ENCODE assay signal across 18 mouse cellular contexts in genomic region chr11:107783861-107784754, GRCm38 (mm10). TPM values are rescaled to one million over a fixed set of nuclear protein-coding genes. Genes with fewer than 3 reads are reported as not detected.
DNase-seq lines count a peak whose midpoint lies in the region; ATAC-seq and TF ChIP-seq lines count a peak whose summit lies in the region.
"Had no signal": no experiment of that assay in that cellular context is flagged by ENCODE, and none has a peak within 500 bp of the region (broad histone marks: within the 10 kb centered on the region; RNA-seq: fewer than 3 reads in every experiment).

No protein-coding gene starts in this region.

- H3K4me2 ChIP-seq in hindbrain, embryonic 11.5 days (replicated peaks; ENCODE audit: low read depth, low read length) = no peak overlapping the region
- H3K4me2 ChIP-seq in hindbrain, embryonic 13.5 days = no peak overlapping the region
- H3K4me2 ChIP-seq: lung, embryonic 15.5 days had no signal

- TF ChIP-seq EP300 in MEL (IDR thresholded peaks at IDR 0.05; ENCODE audit: low read depth in 1 of 2, low read length in 2 of 2) = peak in 1 of 2 experiments; percentile 8; a peak in 1 of 4 replicates

- TF ChIP-seq RAD21 in MEL (IDR thresholded peaks at IDR 0.05; ENCODE audit: low read depth, low read length) = no peak

- no peak for ATAC-seq in hindbrain, embryonic 11.5 days (ENCODE audit: low FRiP score)
- no peak for ATAC-seq in hindbrain, embryonic 13.5 days (ENCODE audit: low FRiP score)
- ATAC-seq in granulocyte monocyte progenitor cell, adult 5-6 weeks (replicated peaks; ENCODE audit: poor library complexity, severe bottlenecking) = peak; percentile 45

- TF ChIP-seq CTCF in MEL (IDR thresholded peaks at IDR 0.05 in 2 of 3, conservative IDR thresholded peaks at IDR 0.05 in 1 of 3; ENCODE audit: control insufficient read depth in 1 of 3, insufficient read depth in 1 of 3, low read depth in 2 of 3, low read length in 3 of 3, poor library complexity in 1 of 3, severe bottlenecking in 1 of 3) = no peak

- H3K9me3 ChIP-seq in hindbrain, embryonic 11.5 days (ENCODE audit: control insufficient read depth, low read length) = no peaks in the 10 kb centered on the region
- H3K9me3 ChIP-seq in hindbrain, embryonic 13.5 days = no peaks in the 10 kb centered on the region
- H3K9me3 ChIP-seq in MEL (replicated peaks; ENCODE audit: insufficient read depth, low read length) = no peaks in the 10 kb centered on the region
- H3K9me3 ChIP-seq: lung, embryonic 15.5 days had no signal

- peak; percentile 55 for DNase-seq in hindbrain, embryonic 11.5 days (ENCODE audit: low spot score)
- DNase-seq in 3T3-L1 (ENCODE audit: low read depth, low spot score) = peak; percentile 30
- DNase-seq in MEL (ENCODE audit: low read depth, low spot score) = peak; percentile 40
- no peak for DNase-seq in cerebellum, adult 11-12 months
- DNase-seq in layer of hippocampus, adult 9-10 months (ENCODE audit: low spot score) = no peak
- DNase-seq in adrenal gland, postnatal 4 days (ENCODE audit: low spot score in 2 of 2) = no peak
- DNase-seq: adrenal gland, postnatal 25 days; heart, adult 11 months; kidney, adult 11 months; kidney, postnatal 14 days; layer of hippocampus, adult 9-11 months; thymus, postnatal 36 days had no signal

- 0 out of 2 replicates have a peak, but pooled peaks cover 5% of the 10 kb centered on the region for H3K4me1 ChIP-seq in hindbrain, embryonic 11.5 days (replicated peaks; ENCODE audit: control insufficient read depth, insufficient read depth, low read length)
- peaks cover 31% of the 10 kb centered on the region for H3K4me1 ChIP-seq in hindbrain, embryonic 13.5 days (replicated peaks)
- H3K4me1 ChIP-seq in MEL (ENCODE audit: control insufficient read depth in 1 of 2, insufficient read depth in 2 of 2, low read length in 2 of 2) = no peaks in the 10 kb centered on the region
- H3K4me1 ChIP-seq: lung, embryonic 15.5 days had no signal

- H3K27me3 ChIP-seq in hindbrain, embryonic 11.5 days (ENCODE audit: control insufficient read depth, insufficient read depth, low read length) = no peaks in the 10 kb centered on the region
- H3K27me3 ChIP-seq in hindbrain, embryonic 13.5 days = no peaks in the 10 kb centered on the region
- no peaks in the 10 kb centered on the region for H3K27me3 ChIP-seq in MEL (ENCODE audit: control insufficient read depth in 1 of 2, insufficient read depth in 2 of 2, low read length in 2 of 2)
- H3K27me3 ChIP-seq: lung, embryonic 15.5 days had no signal

- no peaks in the 10 kb centered on the region for H3K79me2 ChIP-seq in MEL (ENCODE audit: control insufficient read depth, insufficient read depth, low read length, poor library complexity)

- H3K27ac ChIP-seq in hindbrain, embryonic 11.5 days (ENCODE audit: low read depth, low read length) = no peak overlapping the region
- H3K27ac ChIP-seq in hindbrain, embryonic 13.5 days = no peak overlapping the region
- H3K27ac ChIP-seq in MEL (ENCODE audit: control insufficient read depth, low read depth, low read length) = no peak overlapping the region
- H3K27ac ChIP-seq: lung, embryonic 15.5 days had no signal

- H3K36me3 ChIP-seq in hindbrain, embryonic 11.5 days (ENCODE audit: control insufficient read depth, insufficient read depth, low read length) = no peaks in the 10 kb centered on the region
- H3K36me3 ChIP-seq in hindbrain, embryonic 13.5 days = peaks cover 21% of the 10 kb centered on the region
- no peaks in the 10 kb centered on the region for H3K36me3 ChIP-seq in MEL (ENCODE audit: control insufficient read depth in 1 of 2, insufficient read depth in 2 of 2, low read length in 2 of 2)
- H3K36me3 ChIP-seq: lung, embryonic 15.5 days had no signal

- H3K4me3 ChIP-seq in hindbrain, embryonic 11.5 days (ENCODE audit: low read depth, low read length) = no peak overlapping the region
- no peak overlapping the region for H3K4me3 ChIP-seq in hindbrain, embryonic 13.5 days
- no peak overlapping the region for H3K4me3 ChIP-seq in MEL (ENCODE audit: control insufficient read depth in 1 of 2, insufficient read depth in 1 of 2, low read depth in 2 of 2, low read length in 2 of 2)
- H3K4me3 ChIP-seq: lung, embryonic 15.5 days; megakaryocyte, embryonic 14.5 days had no signal

- TF ChIP-seq POLR2A in MEL (IDR thresholded peaks at IDR 0.05; ENCODE audit: control insufficient read depth in 1 of 2, insufficient read depth in 1 of 2, low read depth in 1 of 2, low read length in 2 of 2, poor library complexity in 1 of 2) = no peak

- H3K9ac ChIP-seq in hindbrain, embryonic 11.5 days (ENCODE audit: low read depth, low read length) = no peak overlapping the region
- H3K9ac ChIP-seq in hindbrain, embryonic 13.5 days = no peak overlapping the region
- no peak overlapping the region for H3K9ac ChIP-seq in MEL (ENCODE audit: control insufficient read depth, low read depth, low read length, poor library complexity, severe bottlenecking)
- H3K9ac ChIP-seq: lung, embryonic 15.5 days had no signal

- WGBS in hindbrain, embryonic 11.5 days = 91% methylated on average over 7 of the region's 8 CpGs
- 86% methylated on average over 8 of the region's 8 CpGs for WGBS in hindbrain, embryonic 13.5 days

TF ChIP-seq in MEL, 35 proteins besides CTCF, POLR2A, EP300 and RAD21:
- TF ChIP-seq TBP (IDR thresholded peaks at IDR 0.05; ENCODE audit: low read depth, low read length) (no peak), NRF1 (IDR thresholded peaks at IDR 0.05; ENCODE audit: insufficient read depth, low read depth, low read length, poor library complexity, severe bottlenecking) (no peak), POLR2AphosphoS2 (IDR thresholded peaks at IDR 0.05; ENCODE audit: low read length) (no peak), ZNF384 (IDR thresholded peaks at IDR 0.05; ENCODE audit: low read depth, low read length) (no peak)

RNA-seq across cellular contexts. Expression of gene Cacng4, which starts 10.2 kb away (rescaled TPM):
- polyA plus RNA-seq in hindbrain, embryonic 11.5 days (2014; fragmentation: Nextera tagmentation; extraction: Ambion mirVana) = 28.6 and 30.7 TPM in 2 replicates
- polyA plus RNA-seq in hindbrain, embryonic 13.5 days (2015; fragmentation: Nextera tagmentation; extraction: Ambion mirVana) = 50.0 TPM in 2 replicates
- not detected in 2 replicates for total RNA-seq in MEL (2012; rRNA removed)
- polyA plus RNA-seq in MEL (2012; ENCODE audit: insufficient read depth in 1 of 2, insufficient read length in 2 of 2, low read depth in 1 of 2, low replicate concordance in 2 of 2, missing spikeins in 1 of 2) = not detected
- not detected in 2 replicates for total RNA-seq in granulocyte monocyte progenitor cell, adult 5-6 weeks (2014; fragmentation: Nextera tagmentation)
- not detected in 2 replicates for total RNA-seq in granulocyte monocyte progenitor cell, adult 5-6 weeks (2017)
- 10 to 100 TPM in 1 of 2 experiments, 1 to 10 TPM in 1; 8.9 to 12.1 TPM for total RNA-seq in adrenal gland, postnatal 4 days (2021)
- total RNA-seq: hematopoietic stem cell, adult 5-6 weeks; liver, adult 2 months had no signal
- polyA plus RNA-seq: liver, adult 2 months had no signal

Comparison
In these comparisons a context has a peak if more than half of its experiments do, and no peak if none do; other contexts are left out.
1. DNase-seq: peak in hindbrain, embryonic 11.5 days (single experiment), 3T3-L1 (single experiment) and MEL (single experiment); none in cerebellum, adult 11-12 months (single experiment), layer of hippocampus, adult 9-10 months (single experiment) and adrenal gland, postnatal 4 days (0 of 2).